10 mouse cellular contexts compared by ENCODE assay signal in genomic region chr8:72583056-72583771, GRCm38 (mm10). TPM values are rescaled to one million over a fixed set of nuclear protein-coding genes. Genes with fewer than 3 reads are reported as not detected.
A peak's percentile ranks its signal among the peaks of the same experiment; 100 is the strongest.
DNase-seq lines count a peak whose midpoint lies in the region; ATAC-seq and TF ChIP-seq lines count a peak whose summit lies in the region.
"Had no signal": no experiment of that assay in that cellular context is flagged by ENCODE, and none has a peak within 500 bp of the region (broad histone marks: within the 10 kb centered on the region; RNA-seq: fewer than 3 reads in every experiment).

No protein-coding gene starts in this region.

- TF ChIP-seq CTCF in midbrain, postnatal 0 days (IDR thresholded peaks at IDR 0.05) = no peak

- no peak overlapping the region for H3K4me3 ChIP-seq in midbrain, postnatal 0 days (ENCODE audit: low read depth, low read length)
- no peak overlapping the region for H3K4me3 ChIP-seq in midbrain, embryonic 10.5 days
- no peak overlapping the region for H3K4me3 ChIP-seq in forebrain, embryonic 13.5 days
- H3K4me3 ChIP-seq: embryonic facial prominence, embryonic 12.5 days; limb, embryonic 13.5 days had no signal

- 74% methylated on average over 7 of the region's 7 CpGs for WGBS in midbrain, postnatal 0 days
- 88% methylated on average over 7 of the region's 7 CpGs for WGBS in midbrain, embryonic 10.5 days
- 88% methylated on average over 7 of the region's 7 CpGs for WGBS in forebrain, embryonic 13.5 days

- H3K4me1 ChIP-seq in midbrain, postnatal 0 days (ENCODE audit: insufficient read depth, low read length) = no peaks in the 10 kb centered on the region
- H3K4me1 ChIP-seq in midbrain, embryonic 10.5 days = peaks cover 2% of the 10 kb centered on the region; the same call in 1 of the 2 replicates
- H3K4me1 ChIP-seq in forebrain, embryonic 13.5 days = no peaks in the 10 kb centered on the region
- H3K4me1 ChIP-seq: embryonic facial prominence, embryonic 12.5 days; limb, embryonic 13.5 days had no signal

- H3K27me3 ChIP-seq in midbrain, postnatal 0 days (ENCODE audit: insufficient read depth, low read length) = no peaks in the 10 kb centered on the region
- H3K27me3 ChIP-seq in midbrain, embryonic 10.5 days (ENCODE audit: low read depth, poor library complexity, severe bottlenecking) = no peaks in the 10 kb centered on the region
- no peaks in the 10 kb centered on the region for H3K27me3 ChIP-seq in forebrain, embryonic 13.5 days
- H3K27me3 ChIP-seq: embryonic facial prominence, embryonic 12.5 days; limb, embryonic 13.5 days had no signal

- ATAC-seq in midbrain, postnatal 0 days (ENCODE audit: low FRiP score) = no peak
- ATAC-seq in forebrain, embryonic 13.5 days = no peak

- H3K9ac ChIP-seq in midbrain, postnatal 0 days (replicated peaks; ENCODE audit: low read length, poor library complexity, severe bottlenecking) = no peak overlapping the region
- H3K9ac ChIP-seq in forebrain, embryonic 13.5 days = no peak overlapping the region
- H3K9ac ChIP-seq: embryonic facial prominence, embryonic 12.5 days; limb, embryonic 13.5 days had no signal

- peak; percentile 36 for DNase-seq in midbrain, postnatal 0 days (ENCODE audit: low spot score)
- no peak for DNase-seq in midbrain, embryonic 10.5 days (ENCODE audit: low spot score)
- peak; percentile 65 for DNase-seq in adrenal gland, postnatal 10 days
- DNase-seq in gastrocnemius, postnatal 25 days = peak; percentile 66
- DNase-seq in lung, postnatal 14 days = peak; percentile 41
- no peak for DNase-seq in right cerebral cortex, adult 18-20 months
- DNase-seq in cerebellum, adult 9-10 months = no peak

- peaks cover 5% of the 10 kb centered on the region; the same call in 1 of the 2 replicates for H3K36me3 ChIP-seq in midbrain, postnatal 0 days (ENCODE audit: insufficient read depth, low read length)
- H3K36me3 ChIP-seq in midbrain, embryonic 10.5 days = no peaks in the 10 kb centered on the region
- no peaks in the 10 kb centered on the region for H3K36me3 ChIP-seq in forebrain, embryonic 13.5 days (ENCODE audit: poor library complexity, severe bottlenecking)
- H3K36me3 ChIP-seq: embryonic facial prominence, embryonic 12.5 days; limb, embryonic 13.5 days had no signal

- no peaks in the 10 kb centered on the region for H3K9me3 ChIP-seq in midbrain, postnatal 0 days (ENCODE audit: low read length)
- no peaks in the 10 kb centered on the region for H3K9me3 ChIP-seq in midbrain, embryonic 10.5 days (replicated peaks)
- H3K9me3 ChIP-seq in forebrain, embryonic 13.5 days (replicated peaks) = no peaks in the 10 kb centered on the region
- H3K9me3 ChIP-seq: embryonic facial prominence, embryonic 12.5 days; limb, embryonic 13.5 days had no signal

- no peak overlapping the region for H3K27ac ChIP-seq in midbrain, postnatal 0 days (ENCODE audit: low read depth, low read length)
- no peak overlapping the region for H3K27ac ChIP-seq in midbrain, embryonic 10.5 days (replicated peaks)
- H3K27ac ChIP-seq in forebrain, embryonic 13.5 days = no peak overlapping the region
- H3K27ac ChIP-seq: embryonic facial prominence, embryonic 12.5 days; limb, embryonic 13.5 days had no signal

- no peak overlapping the region for H3K4me2 ChIP-seq in midbrain, postnatal 0 days (ENCODE audit: low read depth, low read length, poor library complexity, severe bottlenecking)
- no peak overlapping the region for H3K4me2 ChIP-seq in forebrain, embryonic 13.5 days
- H3K4me2 ChIP-seq: embryonic facial prominence, embryonic 12.5 days; limb, embryonic 13.5 days had no signal

RNA-seq across cellular contexts. Expression of gene Tmem38a, which starts 11.4 kb away (rescaled TPM):
- 64.6 and 73.7 TPM in 2 replicates for total RNA-seq in midbrain, postnatal 0 days (2014; rRNA removed)
- polyA plus RNA-seq in midbrain, postnatal 0 days (2015; fragmentation: Nextera tagmentation; extraction: Ambion mirVana) = 36.7 and 44.7 TPM in 2 replicates
- 10.3 and 10.5 TPM in 2 replicates for polyA plus RNA-seq in midbrain, embryonic 10.5 days (2016; fragmentation: Nextera tagmentation; extraction: Ambion mirVana)
- 10 to 100 TPM; 25.7 to 71.4 TPM for total RNA-seq in adrenal gland, postnatal 10 days (2021)
- 1,000 to 10,000 TPM; 1,062 to 1,195 TPM for total RNA-seq in gastrocnemius, postnatal 25 days (2021)
- polyA plus RNA-seq in forebrain, embryonic 13.5 days (2015; fragmentation: Nextera tagmentation; extraction: Ambion mirVana) = 13.3 and 13.5 TPM in 2 replicates

RNA-seq across cellular contexts. Expression of gene Smim7, which starts 12.3 kb away (rescaled TPM):
- 89.0 and 99.9 TPM in 2 replicates for total RNA-seq in midbrain, postnatal 0 days (2014; rRNA removed)
- 155 and 156 TPM in 2 replicates for polyA plus RNA-seq in midbrain, postnatal 0 days (2015; fragmentation: Nextera tagmentation; extraction: Ambion mirVana)
- polyA plus RNA-seq in midbrain, embryonic 10.5 days (2016; fragmentation: Nextera tagmentation; extraction: Ambion mirVana) = 126 and 127 TPM in 2 replicates
- total RNA-seq in adrenal gland, postnatal 10 days (2021) = 10 to 100 TPM; 95.5 to 97.2 TPM
- total RNA-seq in gastrocnemius, postnatal 25 days (2021) = 10 to 100 TPM; 64.0 to 76.2 TPM
- 123 and 126 TPM in 2 replicates for polyA plus RNA-seq in forebrain, embryonic 13.5 days (2015; fragmentation: Nextera tagmentation; extraction: Ambion mirVana)

RNA-seq across cellular contexts. Expression of gene Med26, which starts 35.1 kb away (rescaled TPM):
- 16.2 and 17.8 TPM in 2 replicates for total RNA-seq in midbrain, postnatal 0 days (2014; rRNA removed)
- polyA plus RNA-seq in midbrain, postnatal 0 days (2015; fragmentation: Nextera tagmentation; extraction: Ambion mirVana) = 17.4 and 19.1 TPM in 2 replicates
- 19.0 and 19.9 TPM in 2 replicates for polyA plus RNA-seq in midbrain, embryonic 10.5 days (2016; fragmentation: Nextera tagmentation; extraction: Ambion mirVana)
- 10 to 100 TPM; 10.1 to 10.2 TPM for total RNA-seq in adrenal gland, postnatal 10 days (2021)
- 1 to 10 TPM; 7.3 to 7.9 TPM for total RNA-seq in gastrocnemius, postnatal 25 days (2021)
- polyA plus RNA-seq in forebrain, embryonic 13.5 days (2015; fragmentation: Nextera tagmentation; extraction: Ambion mirVana) = 15.5 and 19.4 TPM in 2 replicates

Comparison
In these comparisons a context has a peak if more than half of its experiments do, and no peak if none do; other contexts are left out.
1. DNase-seq: peak in midbrain, postnatal 0 days (single experiment), adrenal gland, postnatal 10 days (single experiment), gastrocnemius, postnatal 25 days (single experiment) and lung, postnatal 14 days (single experiment); none in midbrain, embryonic 10.5 days (single experiment), right cerebral cortex, adult 18-20 months (single experiment) and cerebellum, adult 9-10 months (single experiment).
2. RNA of gene Tmem38a, which starts 11.4 kb away (total RNA-seq): 1,062 to 1,195 TPM in gastrocnemius, postnatal 25 days; 64.6 to 73.7 TPM in midbrain, postnatal 0 days and 25.7 to 71.4 TPM in adrenal gland, postnatal 10 days; every median in the first group is over 10 times any median in the second.